Comparison of ENCODE assay signal across 1 mouse cellular context in genomic region chr19:4838526-4839140, GRCm38 (mm10).
TF ChIP-seq lines count a peak whose summit lies in the region.

No protein-coding gene starts in this region.

TF ChIP-seq in CH12.LX, 34 proteins besides CTCF, POLR2A, EP300 and RAD21 (continued from another document):
- TF ChIP-seq UBTF (IDR thresholded peaks at IDR 0.05; ENCODE audit: low read depth, low read length), result no peak
